7 mouse cellular contexts compared by ENCODE assay signal in the genomic region with DNA sequence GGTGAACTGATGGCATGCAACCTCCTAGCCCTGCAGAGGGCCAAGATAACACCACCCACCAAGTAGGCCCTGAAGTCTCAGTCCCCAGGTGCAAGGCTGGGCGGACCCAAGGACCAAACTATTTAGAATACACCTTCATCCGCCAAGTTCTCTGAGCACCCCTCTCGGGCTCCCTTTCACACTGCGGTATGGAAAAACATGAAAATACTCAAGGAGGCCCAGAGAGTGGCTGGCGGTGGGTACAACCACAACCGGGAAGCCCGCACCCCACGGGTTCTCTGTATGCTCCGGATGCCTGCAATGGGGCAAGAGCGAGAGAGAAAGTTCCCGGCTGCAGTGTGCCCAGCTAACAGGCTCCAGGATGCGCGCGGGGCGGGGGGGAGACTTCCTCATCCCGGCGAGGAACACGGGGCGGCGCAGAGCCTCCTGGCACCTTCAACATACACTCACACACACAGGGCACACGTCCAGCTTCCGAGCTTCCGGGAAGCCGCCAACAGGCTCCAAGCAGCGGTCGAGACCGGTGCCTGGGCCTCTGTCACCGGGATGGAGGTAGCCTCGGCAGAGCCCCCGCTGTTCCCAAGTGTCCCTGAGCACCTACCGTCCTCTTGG. TPM values are rescaled to one million over a fixed set of nuclear protein-coding genes. Genes with fewer than 3 reads are reported as not detected.
DNase-seq lines count a peak whose midpoint lies in the region; ATAC-seq and TF ChIP-seq lines count a peak whose summit lies in the region.

No protein-coding gene starts in this region.

- peak overlapping the region; percentile 59 for H3K4me3 ChIP-seq in hindbrain, embryonic 14.5 days (replicated peaks; ENCODE audit: low read length)
- H3K4me3 ChIP-seq in stomach, postnatal 0 days (ENCODE audit: low read depth, low read length), result peak overlapping the region; percentile 56

- peak overlapping the region; percentile 85 for H3K9ac ChIP-seq in hindbrain, embryonic 14.5 days
- peak overlapping the region; percentile 64 for H3K9ac ChIP-seq in stomach, postnatal 0 days (ENCODE audit: low read length)

- no peak for TF ChIP-seq EP300 in stomach, postnatal 0 days (optimal IDR thresholded peaks at IDR 0.05)

- intact Hi-C loops in left cerebral cortex, postnatal 14 days (cut with DNase I), result loop anchor here (5.0 kb wide), 1 partner anchor 77 kb away; no protein-coding TSS in a partner anchor

- H3K27ac ChIP-seq in hindbrain, embryonic 14.5 days, result peak overlapping the region; percentile 82
- no peak overlapping the region for H3K27ac ChIP-seq in stomach, postnatal 0 days (replicated peaks)

- no peak for TF ChIP-seq CTCF in stomach, postnatal 0 days (IDR thresholded peaks at IDR 0.05; ENCODE audit: low read depth)

- WGBS in hindbrain, embryonic 14.5 days, result 5% methylated on average over 31 of the region's 31 CpGs
- WGBS in stomach, postnatal 0 days, result 7% methylated on average over 28 of the region's 31 CpGs

- H3K9me3 ChIP-seq in hindbrain, embryonic 14.5 days (ENCODE audit: control insufficient read depth, low read length), result no peaks in the 10 kb centered on the region
- H3K9me3 ChIP-seq in stomach, postnatal 0 days (ENCODE audit: control insufficient read depth, low read length), result no peaks in the 10 kb centered on the region

- peak overlapping the region; percentile 99 for H3K4me2 ChIP-seq in hindbrain, embryonic 14.5 days (replicated peaks)
- H3K4me2 ChIP-seq in stomach, postnatal 0 days (replicated peaks; ENCODE audit: low read depth), result peak overlapping the region; percentile 95

- no peaks in the 10 kb centered on the region for H3K36me3 ChIP-seq in hindbrain, embryonic 14.5 days (replicated peaks; ENCODE audit: control insufficient read depth, insufficient read depth)
- no peaks in the 10 kb centered on the region for H3K36me3 ChIP-seq in stomach, postnatal 0 days (ENCODE audit: control insufficient read depth, insufficient read depth, low read length)

- DNase-seq in adrenal gland, postnatal 25 days, result peak; percentile 44
- DNase-seq in cerebellum, postnatal 10 days, result peak; percentile 87
- DNase-seq in gastrocnemius, adult 8-10 months (ENCODE audit: low spot score in 2 of 2), result peak; percentile 20 to 37
- no peak for DNase-seq in hindbrain, embryonic 14.5 days (ENCODE audit: low spot score)
- DNase-seq in left cerebral cortex, postnatal 14 days (ENCODE audit: low spot score in 2 of 2), result peak; percentile 41 to 57
- DNase-seq in stomach, postnatal 0 days (ENCODE audit: low spot score), result peak; percentile 50

- H3K4me1 ChIP-seq in hindbrain, embryonic 14.5 days (replicated peaks; ENCODE audit: control insufficient read depth, insufficient read depth, low read length), result peaks cover 13% of the 10 kb centered on the region
- 0 out of 2 replicates have a peak, but pooled peaks cover 2% of the 10 kb centered on the region for H3K4me1 ChIP-seq in stomach, postnatal 0 days (replicated peaks; ENCODE audit: control insufficient read depth, insufficient read depth)

- peak; percentile 29; the same call in 1 of the 2 replicates for ATAC-seq in hindbrain, embryonic 14.5 days (ENCODE audit: low FRiP score)
- ATAC-seq in megakaryocyte progenitor cell, adult 5-6 weeks (replicated peaks; ENCODE audit: poor library complexity), result peak; percentile 75
- ATAC-seq in stomach, postnatal 0 days (ENCODE audit: low FRiP score, low TSS enrichment), result peak; percentile 50; the same call in 1 of the 2 replicates

- H3K27me3 ChIP-seq in hindbrain, embryonic 14.5 days (ENCODE audit: control insufficient read depth, insufficient read depth, low read length), result peaks cover 35% of the 10 kb centered on the region
- no peaks in the 10 kb centered on the region for H3K27me3 ChIP-seq in stomach, postnatal 0 days (ENCODE audit: control insufficient read depth, insufficient read depth, low read length)

RNA-seq across cellular contexts. Expression of a gene that starts 0.6 kb away (rescaled TPM):
- total RNA-seq in adrenal gland, postnatal 25 days (2021), result 4.6 and 6.0 TPM in 2 replicates
- 1 to 10 TPM; 1.5 to 1.9 (median 1.8) TPM for total RNA-seq in gastrocnemius, adult 8-10 months (2022)
- 55.2 and 64.9 TPM in 2 replicates for polyA plus RNA-seq in hindbrain, embryonic 14.5 days (2014; fragmentation: Nextera tagmentation; extraction: Ambion mirVana)
- total RNA-seq in left cerebral cortex, postnatal 14 days (2021), result 10 to 100 TPM; 14.6 to 17.5 TPM
- 16.9 and 18.4 TPM in 2 replicates for total RNA-seq in megakaryocyte progenitor cell, adult 5-6 weeks (2015)
- 7.2 and 7.7 TPM in 2 replicates for total RNA-seq in megakaryocyte progenitor cell, adult 5-6 weeks (2017)
- polyA plus RNA-seq in stomach, postnatal 0 days (2015; fragmentation: Nextera tagmentation; extraction: Ambion mirVana), result 18.8 and 22.4 TPM in 2 replicates
